Mouse (Mus musculus) induced T-regulatory cell, adult 2 months (primary cell): ENCODE measurements around the gene Focad.
A peak's percentile ranks its signal among the peaks of the same experiment; 100 is the strongest.

Source experiments
- DNase-seq: peaks from one replicate; pipeline ENCODE4 v3.0.0-alpha.2; 2012; ENCODE audit warnings: low read depth

Focad gene

DNA sequence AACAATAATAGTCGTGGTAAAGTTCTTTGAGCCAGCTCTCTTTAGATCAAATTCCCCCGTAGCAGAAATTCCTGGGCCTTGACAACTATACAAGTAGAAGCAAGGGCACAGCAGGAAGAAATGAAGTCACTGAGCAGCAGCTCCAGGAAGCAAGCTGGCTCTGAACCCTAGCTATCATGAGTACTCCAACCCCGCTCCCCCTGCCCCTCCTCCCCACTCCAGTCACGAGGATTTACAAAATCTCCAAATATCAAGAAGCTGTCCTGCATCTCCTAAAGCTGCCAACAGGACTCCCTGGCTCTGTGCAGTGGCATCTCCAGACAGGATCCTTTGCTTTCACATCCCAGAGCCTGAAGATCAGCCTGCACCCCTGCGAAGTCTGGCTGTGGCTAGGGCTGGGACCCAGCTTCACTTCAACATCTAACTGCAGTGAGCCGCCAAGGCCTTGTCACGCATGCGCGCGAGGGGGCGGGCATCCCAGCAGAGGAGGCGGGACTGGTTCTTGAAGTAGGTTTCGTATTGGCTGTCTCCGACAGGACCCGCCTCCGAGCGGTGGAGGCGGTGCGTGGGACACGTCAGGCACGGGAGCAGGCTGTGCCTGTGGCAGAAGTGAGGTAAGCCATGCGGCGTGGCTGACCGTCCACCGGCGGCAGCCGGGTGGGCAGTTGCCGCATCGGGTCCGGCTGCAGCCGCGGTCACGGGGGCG lies at the start of gene Focad:
Gene Focad, plus strand, starts transcription at position 568 of the 706 bp plus-strand sequence.
- DNase-seq = peak; percentile 99

- peak; percentile 64 for DNase-seq
Measured at GRCm38 (mm10) chr4:88045151-88045550, 49.3 kb upstream of the Focad start.

GRCm38 (mm10) chr4:88046280-88046679 lies 48.1 kb upstream of the Focad start:
- DNase-seq = peak; percentile 80

GRCm38 (mm10) chr4:88075388-88075787 lies 19.0 kb upstream of the Focad start:
- no peak for DNase-seq

- DNase-seq = peak; percentile 51
Measured at GRCm38 (mm10) chr4:88078983-88079382, 15.4 kb upstream of the Focad start.

- DNase-seq = no peak
Measured at GRCm38 (mm10) chr4:88081417-88081816, 13.0 kb upstream of the Focad start.

- peak; percentile 31 for DNase-seq
Measured at GRCm38 (mm10) chr4:88081885-88082284, 12.5 kb upstream of the Focad start.

DNA sequence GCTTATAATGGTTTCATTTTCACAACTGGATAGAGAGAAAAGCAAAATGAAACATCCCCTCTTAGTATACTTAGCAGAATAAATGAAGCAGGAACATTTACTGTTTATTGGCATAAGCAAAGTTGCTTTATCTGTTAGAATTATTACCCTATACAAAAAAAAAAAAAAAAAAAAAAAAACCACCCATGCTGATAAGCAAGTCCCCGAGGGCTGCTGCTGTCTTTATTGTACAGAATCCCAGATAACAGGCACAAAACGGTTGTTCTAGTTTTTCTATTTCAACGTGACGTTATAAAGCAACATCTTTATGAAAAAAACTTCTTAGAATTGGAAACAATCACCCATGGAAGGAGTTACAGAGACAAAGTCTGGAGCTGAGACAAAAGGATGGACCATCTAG lies 12.0 kb upstream of the Focad start:
- DNase-seq = no peak

- no peak for DNase-seq
Measured at GRCm38 (mm10) chr4:88083781-88084180, 10.6 kb upstream of the Focad start.

- no peak for DNase-seq
Measured at GRCm38 (mm10) chr4:88090316-88090715, 4.1 kb upstream of the Focad start.

GRCm38 (mm10) chr4:88094768-88095420 lies 465 bp downstream of the Focad start:
- peak; percentile 66 for DNase-seq

GRCm38 (mm10) chr4:88095693-88096092 lies 1.3 kb downstream of the Focad start:
- DNase-seq = peak; percentile 23

DNA sequence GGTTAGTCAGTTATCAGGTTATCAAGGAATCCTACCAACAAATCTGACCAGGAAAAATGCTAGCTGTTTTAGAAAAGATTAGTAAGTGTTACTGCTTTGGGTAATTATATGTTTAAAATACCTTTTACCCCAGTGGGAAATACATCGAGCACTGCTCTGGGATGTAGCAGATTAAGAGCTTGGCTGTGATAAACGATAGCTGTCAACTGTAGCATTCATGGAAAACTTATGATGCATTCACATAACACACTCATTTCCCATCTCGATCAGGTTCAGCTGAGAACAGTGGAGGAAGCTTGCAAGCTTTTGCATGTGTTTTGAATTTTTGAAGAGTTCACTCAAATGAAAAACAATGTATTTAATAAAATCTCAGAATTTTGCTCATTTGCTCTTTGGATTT lies 14.2 kb downstream of the Focad start:
- DNase-seq = no peak

DNA sequence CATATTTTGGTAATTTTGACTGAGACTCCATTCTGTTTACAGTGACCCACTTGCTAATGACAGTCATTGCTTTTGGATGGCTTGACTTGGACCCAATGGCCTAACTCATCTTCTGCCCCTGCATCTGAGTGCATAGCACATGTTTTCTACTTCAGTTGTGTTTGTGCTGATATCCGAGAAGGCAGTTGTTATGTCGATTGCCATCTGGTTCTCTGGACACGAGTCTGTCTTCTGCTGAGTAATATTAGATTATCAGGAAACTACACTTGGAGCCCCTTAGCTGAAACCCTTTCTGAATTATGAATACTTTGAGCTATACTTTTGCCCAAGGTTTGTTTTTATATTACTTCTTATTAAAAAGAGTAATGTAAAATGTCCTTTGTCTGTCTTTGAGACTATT lies 22.9 kb downstream of the Focad start:
- no peak for DNase-seq

- no peak for DNase-seq
Measured at GRCm38 (mm10) chr4:88117942-88118341, 23.5 kb downstream of the Focad start.

DNA sequence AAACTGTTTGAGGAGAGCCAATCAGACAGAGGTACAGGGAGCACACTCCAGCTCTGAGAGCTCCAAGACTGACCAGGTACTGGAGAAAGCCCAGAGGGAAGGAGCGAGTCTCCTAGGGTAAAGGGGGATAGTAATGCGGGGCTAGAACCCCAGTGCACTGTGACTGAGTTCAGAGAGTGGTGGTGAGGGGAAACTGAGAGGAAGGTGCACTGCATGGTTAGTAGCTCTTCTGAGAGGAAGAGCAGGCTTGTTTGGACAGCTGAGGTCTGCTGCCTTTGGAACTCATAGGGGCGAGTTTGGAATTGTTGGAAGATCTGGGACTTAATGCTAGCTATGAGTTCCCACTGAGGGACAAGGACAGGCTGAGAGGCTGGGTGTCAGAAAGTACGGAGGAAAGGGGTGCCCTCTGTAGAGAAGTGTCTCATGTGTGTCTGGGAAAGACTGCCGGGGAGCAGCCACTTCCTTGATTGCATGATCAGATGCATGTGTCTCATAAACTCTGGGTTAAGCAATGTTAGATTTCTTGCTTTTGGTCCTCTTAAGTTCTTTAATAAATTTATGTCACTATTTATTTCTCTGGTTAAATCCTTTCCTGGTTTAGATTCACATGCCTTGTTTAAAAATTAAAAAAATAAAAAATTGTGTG lies 24.4 kb downstream of the Focad start:
- DNase-seq = peak; percentile 21

DNA sequence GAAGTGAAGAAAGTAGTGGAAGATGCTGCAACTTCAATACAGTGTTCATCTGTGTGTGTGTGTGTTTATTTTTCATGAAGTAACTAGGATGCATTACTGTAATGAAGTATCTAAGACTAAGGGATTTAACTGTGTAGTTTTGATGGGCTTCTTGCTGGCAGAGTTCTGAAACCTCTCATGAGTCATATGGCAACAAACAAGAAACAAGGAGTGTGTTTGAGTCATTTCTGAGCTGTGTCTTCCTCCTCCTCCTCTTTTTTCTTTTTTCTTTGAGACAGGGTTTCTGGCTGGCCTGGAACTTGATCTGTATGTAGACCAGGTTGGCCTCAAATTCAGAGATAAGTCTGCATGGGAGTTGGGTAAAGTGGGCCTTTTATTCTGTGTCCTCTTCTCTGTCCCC lies 25.7 kb downstream of the Focad start:
- DNase-seq = peak; percentile 54

- peak; percentile 18 for DNase-seq
Measured at GRCm38 (mm10) chr4:88122472-88122871, 28.0 kb downstream of the Focad start.

DNA sequence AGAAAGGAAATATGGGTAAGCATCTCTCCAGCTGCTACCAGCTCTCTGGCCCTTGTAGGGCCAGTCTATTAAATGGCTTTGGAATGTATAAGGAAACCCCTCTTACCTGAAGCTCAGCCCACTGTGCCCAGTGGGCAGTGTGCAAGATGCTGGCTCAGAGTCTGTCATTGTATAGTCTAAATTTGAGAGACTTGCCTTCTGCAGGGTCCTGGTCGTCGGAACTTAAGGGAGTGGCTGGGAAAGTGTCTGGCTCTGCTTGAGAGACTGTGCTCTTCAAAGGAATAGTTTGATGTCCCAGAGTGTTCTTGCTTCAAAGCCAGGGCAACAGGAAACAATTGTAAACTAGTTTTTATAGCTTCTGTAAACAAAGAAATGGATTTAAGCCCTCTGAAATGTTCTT lies 41.5 kb downstream of the Focad start:
- DNase-seq = no peak

GRCm38 (mm10) chr4:88136528-88136927 lies 42.1 kb downstream of the Focad start:
- no peak for DNase-seq

- no peak for DNase-seq
Measured at GRCm38 (mm10) chr4:88138366-88138917, 44.0 kb downstream of the Focad start.

- no peak for DNase-seq
Measured at GRCm38 (mm10) chr4:88149462-88149861, 55.0 kb downstream of the Focad start.
